Mouse (Mus musculus) CH12.LX (cell line): ENCODE results near the gene Gm30083. TPM values are rescaled to one million over a fixed set of nuclear protein-coding genes. Genes with fewer than 3 reads are reported as not detected.

Experiments used
- DNase-seq: peaks from one replicate; pipeline ENCODE4 v3.0.0-alpha.2; 2013; ENCODE audit errors: extremely low read depth
- H3K27ac ChIP-seq: 2 replicates; pipeline ENCODE4 v1.5.1; 2012; ENCODE audit warnings: low read depth, mild to moderate bottlenecking, control low read depth, moderate library complexity; ENCODE audit not compliant: insufficient read depth
- H3K27me3 ChIP-seq: replicated peaks from 2 replicates; pipeline ENCODE3; 2012; ENCODE audit warnings: inconsistent platforms
- H3K36me3 ChIP-seq, 2 experiments: replicated peaks in 1 of 2; 2 replicates each; pipeline versions ENCODE3 to v1.6.1; 2012; ENCODE audit warnings: inconsistent platforms in 1 of 2, low read length in 1 of 2, mild to moderate bottlenecking in 1 of 2, mixed read lengths in 1 of 2, moderate library complexity in 1 of 2; ENCODE audit not compliant: control insufficient read depth in 1 of 2, insufficient read depth in 1 of 2
- H3K4me1 ChIP-seq, 2 experiments: 2 replicates each; pipeline ENCODE4 v1.6.1; 2012; ENCODE audit warnings: inconsistent platforms in 1 of 2, moderate library complexity in 1 of 2; ENCODE audit not compliant: insufficient read depth in 2 of 2, control insufficient read depth in 1 of 2
- H3K4me2 ChIP-seq: 2 replicates; pipeline ENCODE4 v1.6.1; 2012; ENCODE audit warnings: low read depth, mild to moderate bottlenecking, control low read depth; ENCODE audit not compliant: poor library complexity, insufficient read depth, severe bottlenecking
- H3K4me3 ChIP-seq, 3 experiments: fragments of 150-350 bp in 1 of 3; sonication (generic) in 1 of 3; replicated peaks in 1 of 3; 2 replicates each; pipeline versions ENCODE3 to v1.5.1; 2011 to 2012; ENCODE audit warnings: low read depth in 2 of 3, low read length in 2 of 3, mild to moderate bottlenecking in 2 of 3, moderate library complexity in 2 of 3, control low read depth in 1 of 3, improper control_type of control experiment in 1 of 3, inconsistent platforms in 1 of 3, mixed read lengths in 1 of 3; ENCODE audit not compliant: poor library complexity in 1 of 3
- H3K79me2 ChIP-seq: replicated peaks from 2 replicates; pipeline ENCODE4 v1.6.1; 2012; ENCODE audit warnings: mild to moderate bottlenecking, moderate library complexity; ENCODE audit not compliant: control insufficient read depth, poor library complexity, insufficient read depth, severe bottlenecking; ENCODE audit errors: extremely low read depth
- H3K9ac ChIP-seq: 2 replicates; pipeline ENCODE4 v1.6.1; 2012; ENCODE audit warnings: low read depth, mild to moderate bottlenecking, control low read depth, moderate library complexity; ENCODE audit not compliant: insufficient read depth
- H3K9me3 ChIP-seq: replicated peaks from 2 replicates; pipeline ENCODE3; 2012; ENCODE audit warnings: low read length, inconsistent platforms, mixed read lengths
- CTCF ChIP-seq, 2 experiments: IDR thresholded peaks in 1 of 2; conservative IDR thresholded peaks in 1 of 2; 2 replicates each; pipeline ENCODE4 v1.5.1; 2011 to 2012; ENCODE audit warnings: low read depth in 2 of 2, low read length in 2 of 2, improper control_type of control experiment in 1 of 2, inconsistent platforms in 1 of 2, mild to moderate bottlenecking in 1 of 2, moderate library complexity in 1 of 2
- ELF1 ChIP-seq: IDR thresholded peaks from 2 replicates; pipeline ENCODE4 v1.6.1; 2014; ENCODE audit warnings: low read depth, mild to moderate bottlenecking, inconsistent platforms, low read length, improper control_type of control experiment
- EP300 ChIP-seq: IDR thresholded peaks from 2 replicates; pipeline ENCODE4 v1.6.1; 2011; ENCODE audit warnings: low read length, improper control_type of control experiment
- GABPA ChIP-seq: IDR thresholded peaks from 2 replicates; pipeline ENCODE4 v1.6.1; 2012; ENCODE audit warnings: low read depth, low read length, improper control_type of control experiment, inconsistent platforms; ENCODE audit not compliant: insufficient replicate concordance
- HCFC1 ChIP-seq: IDR thresholded peaks from 2 replicates; pipeline ENCODE4 v1.6.1; 2012; ENCODE audit warnings: low read depth, mild to moderate bottlenecking, inconsistent platforms, low read length, improper control_type of control experiment
- IRF4 ChIP-seq: IDR thresholded peaks from 2 replicates; pipeline ENCODE4 v1.6.1; 2014; ENCODE audit warnings: low read depth, mild to moderate bottlenecking, inconsistent platforms, low read length, improper control_type of control experiment
- JUN ChIP-seq: IDR thresholded peaks from 2 replicates; pipeline ENCODE4 v1.6.1; 2011; ENCODE audit warnings: low read depth, mild to moderate bottlenecking, low read length, improper control_type of control experiment, moderate library complexity; ENCODE audit not compliant: insufficient read depth
- JUND ChIP-seq: conservative IDR thresholded peaks from 2 replicates; pipeline ENCODE4 v1.6.1; 2011; ENCODE audit warnings: low read depth, low read length, improper control_type of control experiment
- KAT2A ChIP-seq: IDR thresholded peaks from 2 replicates; pipeline ENCODE4 v1.6.1; 2012; ENCODE audit warnings: low read length, improper control_type of control experiment, inconsistent platforms; ENCODE audit not compliant: insufficient replicate concordance
- MAFK ChIP-seq: IDR thresholded peaks from 2 replicates; pipeline ENCODE4 v1.6.1; 2011; ENCODE audit warnings: low read length, improper control_type of control experiment; ENCODE audit not compliant: insufficient replicate concordance
- MEF2A ChIP-seq: IDR thresholded peaks from 2 replicates; pipeline ENCODE4 v1.6.1; 2014; ENCODE audit warnings: low read depth, mild to moderate bottlenecking, inconsistent platforms, low read length, improper control_type of control experiment, borderline replicate concordance
- MXI1 ChIP-seq: IDR thresholded peaks from 2 replicates; pipeline ENCODE4 v1.6.1; 2011; ENCODE audit warnings: mild to moderate bottlenecking, low read depth, low read length, improper control_type of control experiment
- NRF1 ChIP-seq: IDR thresholded peaks from 2 replicates; pipeline ENCODE4 v1.6.1; 2014; ENCODE audit warnings: low read depth, mild to moderate bottlenecking, inconsistent platforms, low read length, improper control_type of control experiment, moderate library complexity
- PAX5 ChIP-seq: IDR thresholded peaks from 2 replicates; pipeline ENCODE4 v1.6.1; 2012; ENCODE audit warnings: low read length, inconsistent platforms, mixed read lengths
- POLR2AphosphoS2 ChIP-seq: IDR thresholded peaks from 2 replicates; pipeline ENCODE4 v1.6.1; 2011; ENCODE audit warnings: low read depth, low read length, improper control_type of control experiment
- SIN3A ChIP-seq: IDR thresholded peaks from 2 replicates; pipeline ENCODE4 v1.6.1; 2012; ENCODE audit warnings: low read length, improper control_type of control experiment, inconsistent platforms
- TBP ChIP-seq: conservative IDR thresholded peaks from 2 replicates; pipeline ENCODE4 v1.6.1; 2011; ENCODE audit warnings: low read depth, low read length, improper control_type of control experiment
- USF1 ChIP-seq: IDR thresholded peaks from 2 replicates; pipeline ENCODE4 v1.6.1; 2014; ENCODE audit warnings: low read depth, mild to moderate bottlenecking, inconsistent platforms, low read length, improper control_type of control experiment
- ZKSCAN1 ChIP-seq: IDR thresholded peaks from 2 replicates; pipeline ENCODE4 v1.6.1; 2012; ENCODE audit warnings: low read depth, inconsistent platforms, low read length, improper control_type of control experiment, borderline replicate concordance
- ZMIZ1 ChIP-seq: IDR thresholded peaks from 2 replicates; pipeline ENCODE4 v1.6.1; 2012; ENCODE audit warnings: low read depth, mild to moderate bottlenecking, inconsistent platforms, low read length, improper control_type of control experiment
- dilution Hi-C: fragments of 300-500 bp; cut with MboI; formaldehyde crosslinking; loops from 2 replicates; pipeline ENCODE4 v1.14.3; 2020; ENCODE audit warnings: low sequenced_read_pairs; ENCODE audit not compliant: extremely low pct_unique_long_range_greater_than_20kb, extremely low pct_ligation_motif_present
- in situ Hi-C: fragments of 300-500 bp; cut with MboI; formaldehyde crosslinking; loops from 3 replicates; pipeline ENCODE4 v1.14.3; 2019; ENCODE audit warnings: low sequenced_read_pairs, low pct_ligation_motif_present, low pct_unique_long_range_greater_than_20kb, mixed read lengths
- polyA plus RNA-seq: library from polyadenylated mRNA; unstranded; fragments of >175 nt; gene quantifications from 2 replicates; pipeline ENCODE4 v1.2.1, GENCODE M21; 2012; ENCODE audit warnings: low read depth; ENCODE audit not compliant: insufficient read length
- total RNA-seq, 2 experiments: library from RNA; depleted of rRNA; stranded (reverse); fragments of 300-350 nt in 1 of 2; fragments of >200 nt in 1 of 2; gene quantifications; 2 replicates each; pipeline ENCODE4 v1.2.3; 2012 to 2014

Gene Gm30083
- total and polyA plus RNA-seq, 3 experiments, result not detected

GRCm38 (mm10) chr14:34016381-34016780 is 1.4 kb upstream of the Gm30083 start, which contains the start of gene Gm5460:
Gene Gm5460 (plus strand): TSS chr14:34016758.
- DNase-seq, result no peak
- no peak within 1 kb of the TSS for H3K9ac ChIP-seq
- no peaks in the 10 kb centered on the region for H3K9me3 ChIP-seq
- dilution Hi-C loops (no loop called here), in situ Hi-C loops (no loop called here)
- no peaks in the 10 kb centered on the region for H3K36me3 ChIP-seq
- H3K4me1 ChIP-seq, result peaks cover 0 to 5% of the 10 kb centered on the region in 2 experiments; a peak in 1 of 4 replicates
- H3K4me3 ChIP-seq, result no peak within 1 kb of the TSS
- H3K27me3 ChIP-seq, result no peaks in the 10 kb centered on the region
- no peak within 1 kb of the TSS for H3K4me2 ChIP-seq
- TF ChIP-seq IRF4, result no peak
- no peak for TF ChIP-seq USF1
- no peak for TF ChIP-seq ELF1
- TF ChIP-seq MXI1, result no peak
- no peak for TF ChIP-seq JUND
- TF ChIP-seq ZMIZ1, result no peak
- no peak for TF ChIP-seq KAT2A
- no peak for TF ChIP-seq SIN3A
- TF ChIP-seq CTCF (conservative IDR thresholded peaks at IDR 0.05 in 1 of 2, IDR thresholded peaks at IDR 0.05 in 1 of 2; ENCODE audit: low read depth in 2 of 2, low read length in 2 of 2), result no peak
- no peak for TF ChIP-seq EP300
- TF ChIP-seq PAX5, result no peak
- no peaks in the 10 kb centered on the region for H3K79me2 ChIP-seq
- no peak within 1 kb of the TSS for H3K27ac ChIP-seq

DNA sequence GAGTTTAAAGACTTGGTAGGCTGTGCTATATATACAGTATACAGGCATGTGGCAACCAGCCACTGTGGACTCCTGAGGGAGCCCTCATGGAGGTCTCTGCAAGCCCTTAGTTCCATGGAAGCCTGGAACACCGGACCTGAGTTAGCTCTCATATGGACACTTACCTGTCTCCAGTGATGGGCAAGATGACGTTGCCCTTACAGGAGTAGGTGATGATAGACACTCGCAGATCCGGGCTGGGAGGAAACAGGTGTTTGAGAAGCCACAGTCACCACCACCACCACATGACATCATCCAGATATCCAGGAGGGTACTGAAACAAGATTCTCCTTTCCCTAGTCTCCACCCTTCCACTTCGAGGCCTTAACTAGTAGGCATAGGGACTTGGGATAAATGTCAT is 12.6 kb downstream of the Gm30083 start:
- dilution Hi-C loops (no loop called here), in situ Hi-C loops (no loop called here)
- no peak overlapping the region for H3K4me3 ChIP-seq
- TF ChIP-seq KAT2A (no peak), ZMIZ1 (no peak), IRF4 (no peak), MAFK (no peak), HCFC1 (no peak), PAX5 (no peak), POLR2AphosphoS2 (no peak), NRF1 (no peak), MXI1 (no peak), TBP (no peak), ZKSCAN1 (no peak), MEF2A (no peak), GABPA (no peak), JUND (no peak), JUN (no peak)
- no peak overlapping the region for H3K27ac ChIP-seq
- no peak overlapping the region for H3K4me2 ChIP-seq
- peaks cover 4% of the 10 kb centered on the region for H3K27me3 ChIP-seq
- H3K9me3 ChIP-seq, result no peaks in the 10 kb centered on the region
- H3K36me3 ChIP-seq, result no peaks in the 10 kb centered on the region
- H3K4me1 ChIP-seq, result no peaks in the 10 kb centered on the region
- no peak overlapping the region for H3K9ac ChIP-seq
- H3K79me2 ChIP-seq, result no peaks in the 10 kb centered on the region
- no peak for DNase-seq
